8 mouse cellular contexts compared by ENCODE assay signal in genomic region chr1:183442015-183442774, GRCm38 (mm10). TPM values are rescaled to one million over a fixed set of nuclear protein-coding genes. Genes with fewer than 3 reads are reported as not detected.
DNase-seq lines count a peak whose midpoint lies in the region; ATAC-seq and TF ChIP-seq lines count a peak whose summit lies in the region.

No protein-coding gene starts in this region.

- 23% methylated on average over 19 of the region's 19 CpGs for WGBS in hindbrain, embryonic 15.5 days
- WGBS in midbrain, embryonic 10.5 days, result 28% methylated on average over 19 of the region's 19 CpGs

- no peaks in the 10 kb centered on the region; the same call in 1 of the 2 replicates for H3K27me3 ChIP-seq in hindbrain, embryonic 15.5 days
- H3K27me3 ChIP-seq in midbrain, embryonic 10.5 days (ENCODE audit: low read depth, poor library complexity, severe bottlenecking), result peaks cover 4% of the 10 kb centered on the region; the same call in 1 of the 2 replicates

- TF ChIP-seq CTCF in left cerebral cortex, adult 2 months (IDR thresholded peaks at IDR 0.05), result peak; percentile 97

- H3K36me3 ChIP-seq in hindbrain, embryonic 15.5 days, result no peaks in the 10 kb centered on the region
- no peaks in the 10 kb centered on the region for H3K36me3 ChIP-seq in midbrain, embryonic 10.5 days

- H3K4me3 ChIP-seq in hindbrain, embryonic 15.5 days, result no peak overlapping the region
- H3K4me3 ChIP-seq in left cerebral cortex, adult 2 months, result no peak overlapping the region
- H3K4me3 ChIP-seq in midbrain, embryonic 10.5 days, result no peak overlapping the region

- H3K27ac ChIP-seq in hindbrain, embryonic 15.5 days (replicated peaks), result 0 out of 2 replicates have a peak overlapping the region, but pooled peaks have one; percentile 17
- H3K27ac ChIP-seq in left cerebral cortex, adult 2 months, result no peak overlapping the region
- no peak overlapping the region for H3K27ac ChIP-seq in midbrain, embryonic 10.5 days (replicated peaks)

- intact Hi-C loops in left cerebral cortex, adult 2 months (cut with DNase I), result loop anchor here (1.0 kb wide), 2 partner anchors 793 to 1349 kb away; no protein-coding TSS in a partner anchor

- peak overlapping the region; percentile 20 for H3K4me2 ChIP-seq in hindbrain, embryonic 15.5 days

- peak; percentile 65 for ATAC-seq in hindbrain, embryonic 15.5 days (ENCODE audit: low FRiP score, low read depth)

- peak; percentile 68 for DNase-seq in WW6 (ENCODE audit: low read depth, low spot score)
- DNase-seq in cerebellum, postnatal 10 days, result peak; percentile 88 to 91
- DNase-seq in gastrocnemius, adult 18-20 months (ENCODE audit: low spot score), result peak; percentile 85
- DNase-seq in left cerebral cortex, adult 2 months (ENCODE audit: extremely low spot score in 1 of 2, low spot score in 2 of 2), result peak; percentile 76 to 81
- peak; percentile 82 for DNase-seq in midbrain, embryonic 10.5 days (ENCODE audit: low spot score)
- peak; percentile 47 to 62 for DNase-seq in right cerebral cortex, postnatal 36 days (ENCODE audit: low spot score in 2 of 2)
- DNase-seq in urinary bladder, postnatal 36 days (ENCODE audit: low spot score in 2 of 2), result peak; percentile 75 to 82

- peaks cover 5% of the 10 kb centered on the region for H3K4me1 ChIP-seq in hindbrain, embryonic 15.5 days (replicated peaks)
- H3K4me1 ChIP-seq in midbrain, embryonic 10.5 days, result peaks cover 3% of the 10 kb centered on the region; the same call in 1 of the 2 replicates

- H3K9me3 ChIP-seq in hindbrain, embryonic 15.5 days, result no peaks in the 10 kb centered on the region
- H3K9me3 ChIP-seq in midbrain, embryonic 10.5 days (replicated peaks), result peaks cover 4% of the 10 kb centered on the region; the same call in 1 of the 2 replicates

- H3K9ac ChIP-seq in hindbrain, embryonic 15.5 days, result 0 out of 2 replicates have a peak overlapping the region, but pooled peaks have one; percentile 7

RNA-seq across cellular contexts. Expression of gene Hhipl2, which starts 24.2 kb away (rescaled TPM):
- not detected for total RNA-seq in gastrocnemius, adult 18-20 months (2021)
- polyA plus RNA-seq in hindbrain, embryonic 15.5 days (2015; fragmentation: Nextera tagmentation; extraction: Ambion mirVana), result 0.17 TPM in 1 of 2 replicates, not detected in the other
- under 1 TPM; 0.19 to 0.29 TPM for total RNA-seq in left cerebral cortex, adult 2 months (2021)
- polyA plus RNA-seq in midbrain, embryonic 10.5 days (2016; fragmentation: Nextera tagmentation; extraction: Ambion mirVana), result 0.11 TPM in 1 of 2 replicates, not detected in the other

RNA-seq across cellular contexts. Expression of gene Taf1a, which starts 53.4 kb away (rescaled TPM):
- 1 to 10 TPM; 5.3 to 5.9 TPM for total RNA-seq in gastrocnemius, adult 18-20 months (2021)
- 14.4 and 15.4 TPM in 2 replicates for polyA plus RNA-seq in hindbrain, embryonic 15.5 days (2015; fragmentation: Nextera tagmentation; extraction: Ambion mirVana)
- 10 to 100 TPM; 18.9 to 19.9 TPM for total RNA-seq in left cerebral cortex, adult 2 months (2021)
- polyA plus RNA-seq in midbrain, embryonic 10.5 days (2016; fragmentation: Nextera tagmentation; extraction: Ambion mirVana), result 19.8 and 24.3 TPM in 2 replicates
